Mouse (Mus musculus): ENCODE results near the gene Llgl1. TPM values are rescaled to one million over a fixed set of nuclear protein-coding genes. Genes with fewer than 3 reads are reported as not detected.

Gene Llgl1
- polyA plus RNA-seq, 1 experiment from 2014 or later, result 30.3 TPM

DNA sequence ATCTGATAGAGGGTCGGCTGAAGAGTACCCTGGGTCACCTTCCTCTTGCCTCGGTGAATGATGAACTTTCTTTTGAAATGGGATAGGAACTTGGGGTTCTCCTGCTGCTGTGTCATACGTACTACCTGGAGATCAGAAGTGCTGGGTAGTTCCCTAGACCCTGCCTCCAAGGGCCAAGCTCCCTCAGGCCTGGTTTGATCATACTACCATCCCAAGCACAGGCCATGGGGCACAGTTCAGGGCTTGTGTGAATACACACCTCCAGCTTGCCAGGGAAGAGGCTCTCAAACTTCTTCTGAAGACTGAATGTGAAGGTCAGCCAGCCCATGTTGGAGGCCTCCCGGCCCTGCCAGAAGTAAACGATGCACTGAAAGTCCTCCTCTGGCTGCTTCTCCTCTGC, 16.3 kb downstream of the Llgl1 start:
- WGBS, result 87% methylated on average over 5 of the region's 5 CpGs

DNA sequence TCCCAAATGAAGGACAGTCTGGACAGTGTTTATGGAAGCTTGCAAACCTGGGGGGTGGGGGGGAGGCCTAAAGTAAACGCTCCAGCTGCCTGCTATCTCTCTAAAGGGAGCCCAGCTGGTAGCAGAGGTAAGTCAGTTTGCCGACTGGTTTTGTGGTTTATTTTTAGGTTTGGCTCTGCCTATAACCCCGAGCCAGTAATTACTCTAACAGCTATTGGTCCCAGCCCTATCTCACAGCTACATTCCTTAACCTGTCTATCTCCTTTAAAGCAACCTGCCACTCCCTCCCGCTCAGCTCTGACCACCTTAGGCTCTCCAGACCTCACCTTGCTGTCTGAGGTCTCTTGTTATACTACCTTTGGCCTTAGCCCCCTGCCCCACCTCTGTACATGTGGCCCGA, 19.7 kb downstream of the Llgl1 start:
- Histone ChIP-seq H3K36me3 (ENCODE audit: control insufficient read depth, insufficient read depth, low read length) (peaks cover 45% of the 10 kb centered on the region), H3K4me1 (ENCODE audit: control insufficient read depth, insufficient read depth, low read length) (no peaks in the 10 kb centered on the region), H3K9me3 (ENCODE audit: control insufficient read depth, low read length) (no peaks in the 10 kb centered on the region), H3K27ac (ENCODE audit: low read length) (no peak overlapping the region), H3K9ac (ENCODE audit: low read depth, low read length) (no peak overlapping the region), H3K4me3 (ENCODE audit: low read length) (no peak overlapping the region), H3K27me3 (replicated peaks; ENCODE audit: control insufficient read depth, insufficient read depth, low read length) (no peaks in the 10 kb centered on the region), H3K4me2 (ENCODE audit: low read depth, low read length) (no peak overlapping the region)
- 46% methylated on average over 5 of the region's 5 CpGs for WGBS
- no peak for ATAC-seq

More for the DNA sequence above, 16.3 kb downstream of the Llgl1 start:
- H3K4me3 ChIP-seq (ENCODE audit: low read length), result no peak overlapping the region
- no peaks in the 10 kb centered on the region for H3K4me1 ChIP-seq (ENCODE audit: control insufficient read depth, insufficient read depth, low read length)
- H3K36me3 ChIP-seq (ENCODE audit: control insufficient read depth, insufficient read depth, low read length), result peaks cover 42% of the 10 kb centered on the region
- H3K9ac ChIP-seq (ENCODE audit: low read depth, low read length), result no peak overlapping the region
- no peak for ATAC-seq
- no peaks in the 10 kb centered on the region for H3K9me3 ChIP-seq (ENCODE audit: control insufficient read depth, low read length)
- H3K27me3 ChIP-seq (replicated peaks; ENCODE audit: control insufficient read depth, insufficient read depth, low read length), result no peaks in the 10 kb centered on the region
- H3K27ac ChIP-seq (ENCODE audit: low read length), result no peak overlapping the region
- H3K4me2 ChIP-seq (ENCODE audit: low read depth, low read length), result no peak overlapping the region

GRCm38 (mm10) chr11:60726601-60727391, 27.3 kb downstream of the Llgl1 start, which contains the start of gene Flii:
Gene Flii, minus strand, starts transcription at chr11:60727263.
- ATAC-seq, result peak; percentile 83
- peak within 1 kb of the TSS; percentile 91 for H3K4me3 ChIP-seq (ENCODE audit: low read length)
- peaks cover 17% of the 10 kb centered on the region for H3K36me3 ChIP-seq (ENCODE audit: control insufficient read depth, insufficient read depth, low read length)
- H3K9me3 ChIP-seq (ENCODE audit: control insufficient read depth, low read length), result no peaks in the 10 kb centered on the region
- peak within 1 kb of the TSS; percentile 89 for H3K9ac ChIP-seq (ENCODE audit: low read depth, low read length)
- H3K4me1 ChIP-seq (ENCODE audit: control insufficient read depth, insufficient read depth, low read length), result peaks cover 22% of the 10 kb centered on the region
- WGBS, result under 1% methylated on average over 63 of the region's 71 CpGs
- H3K27me3 ChIP-seq (replicated peaks; ENCODE audit: control insufficient read depth, insufficient read depth, low read length), result no peaks in the 10 kb centered on the region
- H3K27ac ChIP-seq (ENCODE audit: low read length), result peak within 1 kb of the TSS; percentile 91
- H3K4me2 ChIP-seq (ENCODE audit: low read depth, low read length), result peak within 1 kb of the TSS; percentile 67

DNA sequence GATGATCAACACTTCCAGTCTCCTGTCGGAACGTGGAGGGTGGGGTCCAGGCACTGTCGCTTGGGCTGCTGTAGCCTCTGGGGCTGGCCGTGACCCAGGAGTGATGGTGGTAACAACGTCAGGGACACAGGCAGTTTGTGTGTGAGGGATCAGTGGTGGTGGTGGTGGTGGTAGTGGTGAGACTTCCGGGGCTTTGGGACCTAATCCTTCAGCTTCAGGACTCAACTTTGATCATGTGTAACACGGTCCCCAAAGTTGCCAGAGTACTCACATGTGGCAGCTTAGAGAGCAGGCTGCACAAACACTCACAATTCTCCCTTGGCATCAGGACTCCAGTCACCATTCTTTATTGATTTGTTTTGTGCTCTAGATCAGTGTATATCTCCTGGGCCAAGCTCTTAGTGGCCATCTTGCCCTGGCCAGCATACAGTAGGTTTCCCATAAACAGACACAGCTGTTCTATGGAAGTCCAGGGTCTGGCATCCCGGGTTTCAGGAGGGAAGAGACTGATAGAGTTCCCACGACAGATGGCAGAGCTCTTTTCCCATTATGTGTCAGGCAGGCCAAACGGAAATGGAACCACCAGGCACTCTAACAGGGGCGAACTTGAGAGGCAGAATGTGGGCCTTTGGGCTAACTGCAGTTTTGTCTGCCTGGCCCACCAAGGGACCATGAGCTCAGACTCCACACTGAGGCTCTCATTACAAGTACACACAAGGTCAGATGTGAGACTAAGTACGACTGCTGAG, 28.0 kb downstream of the Llgl1 start:
- Histone ChIP-seq H3K36me3 (ENCODE audit: control insufficient read depth, insufficient read depth, low read length) (peaks cover 13% of the 10 kb centered on the region), H3K4me1 (ENCODE audit: control insufficient read depth, insufficient read depth, low read length) (peaks cover 22% of the 10 kb centered on the region), H3K9me3 (ENCODE audit: control insufficient read depth, low read length) (no peaks in the 10 kb centered on the region), H3K4me3 (ENCODE audit: low read length) (peak overlapping the region; percentile 91), H3K27ac (ENCODE audit: low read length) (peak overlapping the region; percentile 91), H3K9ac (ENCODE audit: low read depth, low read length) (peak overlapping the region; percentile 89), H3K27me3 (replicated peaks; ENCODE audit: control insufficient read depth, insufficient read depth, low read length) (no peaks in the 10 kb centered on the region), H3K4me2 (ENCODE audit: low read depth, low read length) (peak overlapping the region; percentile 67)
- peak; percentile 9; the same call in 1 of the 2 replicates for ATAC-seq
- WGBS, result 5% methylated on average over 12 of the region's 12 CpGs

- Histone ChIP-seq H3K9ac (ENCODE audit: low read depth, low read length) (peak within 1 kb of the TSS; percentile 89), H3K4me1 (ENCODE audit: control insufficient read depth, insufficient read depth, low read length) (peaks cover 22% of the 10 kb centered on the region), H3K4me3 (ENCODE audit: low read length) (peak within 1 kb of the TSS; percentile 91), H3K9me3 (ENCODE audit: control insufficient read depth, low read length) (no peaks in the 10 kb centered on the region), H3K36me3 (ENCODE audit: control insufficient read depth, insufficient read depth, low read length) (peaks cover 10% of the 10 kb centered on the region), H3K4me2 (ENCODE audit: low read depth, low read length) (peak within 1 kb of the TSS; percentile 67), H3K27me3 (replicated peaks; ENCODE audit: control insufficient read depth, insufficient read depth, low read length) (no peaks in the 10 kb centered on the region), H3K27ac (ENCODE audit: low read length) (peak within 1 kb of the TSS; percentile 91)
- whole genome bisulfite sequencing, result under 1% methylated on average over 44 of the region's 44 CpGs
- peak; percentile 92 for ATAC-seq
Observed at GRCm38 (mm10) chr11:60728260-60728761, 28.8 kb downstream of the Llgl1 start, which contains the start of gene Mief2. Gene Mief2, plus strand, starts transcription at chr11:60728398.

- Histone ChIP-seq H3K27ac (ENCODE audit: low read length) (no peak overlapping the region), H3K9me3 (ENCODE audit: control insufficient read depth, low read length) (no peaks in the 10 kb centered on the region), H3K27me3 (replicated peaks; ENCODE audit: control insufficient read depth, insufficient read depth, low read length) (no peaks in the 10 kb centered on the region), H3K4me2 (ENCODE audit: low read depth, low read length) (peak overlapping the region; percentile 67; the same call in 1 of the 2 replicates), H3K36me3 (ENCODE audit: control insufficient read depth, insufficient read depth, low read length) (peaks cover 6% of the 10 kb centered on the region), H3K9ac (ENCODE audit: low read depth, low read length) (0 out of 2 replicates have a peak overlapping the region, but pooled peaks have one; percentile 89), H3K4me3 (ENCODE audit: low read length) (no peak overlapping the region), H3K4me1 (ENCODE audit: control insufficient read depth, insufficient read depth, low read length) (peaks cover 22% of the 10 kb centered on the region)
- no peak for ATAC-seq
- WGBS, result 73% methylated on average over 6 of the region's 6 CpGs
Observed at GRCm38 (mm10) chr11:60729217-60729641, 29.7 kb downstream of the Llgl1 start.

DNA sequence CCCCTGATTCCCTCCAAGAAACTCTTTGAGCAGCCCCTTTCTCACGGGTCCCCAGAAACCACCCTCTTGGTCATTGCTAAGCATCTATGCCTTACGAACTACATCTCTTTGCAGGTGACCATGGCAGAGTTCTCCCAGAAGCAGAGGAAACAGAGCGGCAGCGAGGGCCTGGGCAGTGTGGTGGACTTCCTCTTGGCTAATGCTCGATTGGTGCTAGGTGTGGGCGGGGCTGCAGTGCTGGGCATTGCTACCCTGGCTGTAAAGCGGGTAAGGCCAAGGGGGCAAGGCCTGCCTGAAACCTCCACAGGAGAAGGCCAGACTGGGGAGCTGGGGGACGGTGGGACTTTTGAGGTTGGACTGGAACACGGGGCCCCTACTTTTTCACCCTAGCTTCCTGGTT, 30.6 kb downstream of the Llgl1 start:
- no peak for ATAC-seq
- WGBS, result 80% methylated on average over 9 of the region's 9 CpGs
- Histone ChIP-seq H3K9ac (ENCODE audit: low read depth, low read length) (no peak overlapping the region), H3K27ac (ENCODE audit: low read length) (no peak overlapping the region), H3K4me2 (ENCODE audit: low read depth, low read length) (no peak overlapping the region), H3K36me3 (ENCODE audit: control insufficient read depth, insufficient read depth, low read length) (no peaks in the 10 kb centered on the region), H3K27me3 (replicated peaks; ENCODE audit: control insufficient read depth, insufficient read depth, low read length) (no peaks in the 10 kb centered on the region), H3K9me3 (ENCODE audit: control insufficient read depth, low read length) (no peaks in the 10 kb centered on the region), H3K4me1 (ENCODE audit: control insufficient read depth, insufficient read depth, low read length) (peaks cover 22% of the 10 kb centered on the region), H3K4me3 (ENCODE audit: low read length) (no peak overlapping the region)

DNA sequence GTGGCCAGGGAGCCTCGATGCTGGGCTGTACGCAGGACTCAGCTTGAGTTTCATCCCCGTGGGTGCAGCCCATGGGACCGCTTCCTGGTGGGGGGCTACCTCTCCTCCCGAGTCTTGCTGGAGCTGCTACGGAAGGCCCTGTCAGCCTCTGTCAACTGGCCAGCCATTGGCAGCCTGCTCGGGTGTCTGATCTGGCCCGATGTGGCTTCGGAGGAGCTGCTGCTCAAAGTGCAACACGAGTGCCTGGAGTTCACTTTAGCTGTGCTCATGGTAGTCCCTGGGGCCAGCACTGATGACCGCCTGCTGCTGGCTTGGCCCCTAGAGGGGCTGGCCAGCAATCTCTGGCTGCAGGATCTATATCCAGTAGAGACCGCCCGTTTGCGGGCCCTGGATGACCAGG, 31.7 kb downstream of the Llgl1 start:
- Histone ChIP-seq H3K4me3 (ENCODE audit: low read length) (no peak overlapping the region), H3K9me3 (ENCODE audit: control insufficient read depth, low read length) (no peaks in the 10 kb centered on the region), H3K9ac (ENCODE audit: low read depth, low read length) (no peak overlapping the region), H3K36me3 (ENCODE audit: control insufficient read depth, insufficient read depth, low read length) (no peaks in the 10 kb centered on the region), H3K4me1 (ENCODE audit: control insufficient read depth, insufficient read depth, low read length) (peaks cover 18% of the 10 kb centered on the region), H3K27ac (ENCODE audit: low read length) (no peak overlapping the region), H3K4me2 (ENCODE audit: low read depth, low read length) (no peak overlapping the region), H3K27me3 (replicated peaks; ENCODE audit: control insufficient read depth, insufficient read depth, low read length) (no peaks in the 10 kb centered on the region)
- no peak for ATAC-seq
- WGBS, result 88% methylated on average over 14 of the region's 14 CpGs

GRCm38 (mm10) chr11:60734206-60734605, 34.7 kb downstream of the Llgl1 start:
- Histone ChIP-seq H3K4me2 (ENCODE audit: low read depth, low read length) (no peak overlapping the region), H3K27ac (ENCODE audit: low read length) (no peak overlapping the region), H3K4me3 (ENCODE audit: low read length) (no peak overlapping the region), H3K9ac (ENCODE audit: low read depth, low read length) (no peak overlapping the region), H3K9me3 (ENCODE audit: control insufficient read depth, low read length) (no peaks in the 10 kb centered on the region), H3K4me1 (ENCODE audit: control insufficient read depth, insufficient read depth, low read length) (peaks cover 4% of the 10 kb centered on the region; the same call in 1 of the 2 replicates), H3K36me3 (ENCODE audit: control insufficient read depth, insufficient read depth, low read length) (0 out of 2 replicates have a peak, but pooled peaks cover 2% of the 10 kb centered on the region), H3K27me3 (replicated peaks; ENCODE audit: control insufficient read depth, insufficient read depth, low read length) (no peaks in the 10 kb centered on the region)
- 66% methylated on average over 2 of the region's 2 CpGs for WGBS
- no peak for ATAC-seq

Data from intestine, embryonic 16.5 days (tissue).